Mouse (Mus musculus) lung, embryonic 16.5 days (tissue): Measurements from ENCODE around the gene Calm2. TPM values are rescaled to one million over a fixed set of nuclear protein-coding genes. Genes with fewer than 3 reads are reported as not detected.

ENCODE experiments used
- ATAC-seq: fragments of 200-750 bp; cut with Nextera tagmentation; 2 replicates; pipeline ENCODE4 v1.8.0; 2017; ENCODE audit warnings: low read depth, mild to moderate bottlenecking, moderate library complexity
- H3K27ac ChIP-seq: fragments of 300-500 bp; sonication (generic); 2 replicates; pipeline ENCODE4 v1.5.1; 2014; ENCODE audit warnings: mild to moderate bottlenecking, control low read depth, low read length
- H3K27me3 ChIP-seq: fragments of 300-500 bp; sonication (generic); 2 replicates; pipeline ENCODE4 v1.6.1; 2014; ENCODE audit warnings: low read depth, low read length, mixed read lengths; ENCODE audit not compliant: control insufficient read depth, insufficient read depth
- H3K36me3 ChIP-seq: fragments of 300-500 bp; sonication (generic); 2 replicates; pipeline ENCODE4 v1.6.1; 2014; ENCODE audit warnings: low read length; ENCODE audit not compliant: control insufficient read depth, insufficient read depth
- H3K4me1 ChIP-seq: fragments of 300-500 bp; sonication (generic); replicated peaks from 2 replicates; pipeline ENCODE4 v1.6.1; 2014; ENCODE audit warnings: low read length, mixed read lengths; ENCODE audit not compliant: control insufficient read depth, insufficient read depth
- H3K4me2 ChIP-seq: fragments of 300-500 bp; sonication (generic); 2 replicates; pipeline ENCODE4 v1.6.1; 2014; ENCODE audit warnings: low read depth, low read length, control low read depth
- H3K4me3 ChIP-seq: fragments of 300-500 bp; sonication (generic); 2 replicates; pipeline ENCODE4 v1.5.1; 2014; ENCODE audit warnings: mild to moderate bottlenecking, low read length, control low read depth
- H3K9ac ChIP-seq: fragments of 300-500 bp; sonication (generic); 2 replicates; pipeline ENCODE4 v1.6.1; 2014; ENCODE audit warnings: low read length, control low read depth
- H3K9me3 ChIP-seq: fragments of 300-500 bp; sonication (generic); 2 replicates; pipeline ENCODE4 v1.6.1; 2016; ENCODE audit warnings: low read length; ENCODE audit not compliant: control insufficient read depth
- WGBS: fragments of 180-500 bp; shearing (Covaris S2); extraction: QIAGEN DNeasy Blood & Tissue Kit; methylation state at CpG from one replicate; pipeline ENCODE4 v1.1.7; 2014; 5-methylcytosine and 5-hydroxymethylcytosine counted together
- polyA plus RNA-seq: library from polyadenylated mRNA; unstranded; fragments of >200 nt; fragmentation: Nextera tagmentation; extraction: Ambion mirVana; gene quantifications from 2 replicates; pipeline ENCODE4 v1.2.1, GENCODE M21; 2015

The Calm2 gene
- polyA plus RNA-seq, 1 experiment from 2014 or later: 1,010 TPM

DNA sequence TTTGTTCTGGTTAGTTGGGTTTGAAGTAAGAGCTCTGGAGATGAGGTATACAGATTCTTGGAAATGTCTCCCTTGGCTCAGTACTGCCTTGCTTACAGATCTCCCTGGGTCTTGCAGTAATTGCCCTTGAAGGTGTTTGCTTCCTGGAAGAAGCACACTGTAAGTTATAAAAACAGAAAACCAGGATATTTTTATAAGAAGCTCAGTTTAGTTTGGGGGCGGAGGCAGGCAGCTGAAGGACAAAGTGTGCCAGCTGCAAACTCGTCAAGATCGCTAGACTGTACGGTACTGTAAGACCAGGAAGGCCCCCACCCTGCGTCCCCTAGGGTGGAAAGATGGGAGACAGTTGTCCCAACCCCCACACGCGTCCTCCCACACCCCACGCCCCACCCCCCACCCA, 28.6 kb upstream of the Calm2 start:
- Histone ChIP-seq H3K4me3 (no peak overlapping the region), H3K27me3 (no peaks in the 10 kb centered on the region), H3K9ac (no peak overlapping the region), H3K4me1 (peaks cover 39% of the 10 kb centered on the region), H3K27ac (no peak overlapping the region), H3K36me3 (no peaks in the 10 kb centered on the region), H3K9me3 (no peaks in the 10 kb centered on the region), H3K4me2 (no peak overlapping the region)
- no peak for ATAC-seq
- WGBS: 31% methylated on average over 8 of the region's 8 CpGs

DNA sequence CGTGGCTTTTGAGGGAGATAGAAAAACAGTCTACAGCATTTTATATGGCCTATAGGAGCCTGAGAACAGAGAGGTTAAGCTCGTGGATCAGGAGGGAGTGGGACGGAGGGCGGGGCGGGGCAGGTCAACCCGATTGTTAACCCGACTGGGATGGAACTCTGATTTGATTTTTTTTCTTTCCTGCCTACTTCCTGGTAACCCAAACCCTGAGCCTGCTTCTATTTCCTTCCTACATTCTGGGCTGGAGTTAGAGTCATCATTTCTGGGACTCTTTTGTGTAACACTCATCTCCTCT, 27.7 kb upstream of the Calm2 start:
- peaks cover 39% of the 10 kb centered on the region for H3K4me1 ChIP-seq
- peak overlapping the region; percentile 34 for H3K27ac ChIP-seq
- peak overlapping the region; percentile 42 for H3K4me3 ChIP-seq
- H3K36me3 ChIP-seq: no peaks in the 10 kb centered on the region
- WGBS: 7% methylated on average over 7 of the region's 7 CpGs
- H3K9me3 ChIP-seq: no peaks in the 10 kb centered on the region
- no peaks in the 10 kb centered on the region for H3K27me3 ChIP-seq
- 0 out of 2 replicates have a peak, but pooled peaks have one; percentile 8 for ATAC-seq
- peak overlapping the region; percentile 75 for H3K4me2 ChIP-seq
- H3K9ac ChIP-seq: peak overlapping the region; percentile 64; the same call in 1 of the 2 replicates

DNA sequence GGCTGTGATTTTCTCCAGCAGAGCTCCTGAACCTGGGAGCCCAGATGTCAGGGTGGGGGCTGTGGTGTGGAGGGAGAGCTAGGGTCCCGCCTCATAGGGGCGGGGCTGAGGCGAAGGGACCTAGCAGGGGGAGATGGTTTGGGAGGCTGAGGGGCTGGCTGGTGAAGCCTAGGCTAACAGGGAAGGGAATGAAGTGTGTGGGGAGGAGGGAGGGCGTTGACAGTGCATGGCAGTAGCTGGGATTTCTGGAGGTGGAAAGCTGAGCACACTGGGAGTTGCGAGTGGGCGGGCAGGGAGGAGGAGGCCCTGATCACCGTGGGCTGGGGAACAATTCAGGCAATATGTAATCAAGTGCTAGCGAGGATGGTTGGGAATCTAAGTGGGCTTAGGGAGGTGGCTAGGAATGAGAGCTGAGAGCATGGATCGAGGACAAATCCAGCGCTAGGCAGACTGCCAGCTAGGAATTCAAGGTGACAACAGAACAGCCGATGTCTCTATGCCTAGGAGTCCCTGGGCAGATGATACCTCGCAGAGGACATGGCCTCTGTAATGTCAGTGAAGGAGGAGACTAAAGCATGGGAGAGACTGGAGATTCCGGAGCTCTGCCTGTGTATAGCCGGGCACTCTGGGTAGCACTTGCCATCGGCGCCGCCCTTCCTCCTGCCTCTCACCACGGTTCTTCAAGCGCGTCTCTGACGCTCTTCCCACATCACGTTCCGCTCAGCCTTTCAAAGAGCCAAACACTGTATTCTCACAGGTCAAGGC, 27.2 kb upstream of the Calm2 start:
- H3K9me3 ChIP-seq: no peaks in the 10 kb centered on the region
- H3K9ac ChIP-seq: peak overlapping the region; percentile 64
- ATAC-seq: peak; percentile 70
- H3K27ac ChIP-seq: peak overlapping the region; percentile 34
- H3K4me1 ChIP-seq: peaks cover 39% of the 10 kb centered on the region
- peak overlapping the region; percentile 42 for H3K4me3 ChIP-seq
- no peaks in the 10 kb centered on the region for H3K36me3 ChIP-seq
- H3K4me2 ChIP-seq: peak overlapping the region; percentile 75
- 1% methylated on average over 23 of the region's 23 CpGs for WGBS
- H3K27me3 ChIP-seq: no peaks in the 10 kb centered on the region

DNA sequence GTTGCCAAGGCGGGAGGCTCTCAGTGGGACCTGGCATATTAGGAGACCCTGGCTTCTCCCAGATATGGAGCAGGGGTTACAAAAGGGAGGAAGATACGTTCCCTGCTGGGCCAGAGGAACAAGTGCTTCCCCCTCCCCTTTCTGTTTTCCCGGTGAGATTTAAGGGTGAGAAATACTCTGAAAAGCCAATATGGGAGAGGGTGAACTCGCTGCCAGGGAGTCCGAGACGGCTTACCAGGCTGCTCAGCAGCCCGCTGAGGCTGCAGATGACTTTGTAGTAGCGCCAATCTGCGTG, 26.7 kb upstream of the Calm2 start:
- ATAC-seq: no peak
- H3K9me3 ChIP-seq: no peaks in the 10 kb centered on the region
- peak overlapping the region; percentile 64 for H3K9ac ChIP-seq
- H3K36me3 ChIP-seq: no peaks in the 10 kb centered on the region
- H3K27me3 ChIP-seq: no peaks in the 10 kb centered on the region
- peak overlapping the region; percentile 34 for H3K27ac ChIP-seq
- H3K4me2 ChIP-seq: peak overlapping the region; percentile 75
- peaks cover 39% of the 10 kb centered on the region for H3K4me1 ChIP-seq
- H3K4me3 ChIP-seq: peak overlapping the region; percentile 42
- WGBS: 7% methylated on average over 9 of the region's 9 CpGs

DNA sequence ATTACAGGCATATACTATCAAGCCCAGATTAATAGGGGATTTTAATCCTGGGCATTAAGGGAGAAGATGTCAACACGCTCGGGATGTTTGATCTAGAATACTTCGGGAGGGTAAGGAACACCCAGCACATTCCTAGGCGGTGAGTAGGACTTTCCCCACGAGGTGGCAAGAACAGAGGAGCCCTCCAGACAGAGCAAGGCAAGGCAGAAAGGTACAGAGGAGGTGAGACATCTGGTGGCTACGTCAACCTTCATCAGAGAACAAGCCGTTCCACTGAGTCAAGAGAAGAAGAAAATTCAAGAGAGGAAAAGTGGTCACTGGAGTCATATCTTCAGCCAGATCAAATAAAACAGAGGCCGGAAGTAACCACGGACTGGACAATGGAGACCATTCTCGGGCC, 26.1 kb upstream of the Calm2 start:
- 21% methylated on average over 10 of the region's 10 CpGs for WGBS
- Histone ChIP-seq H3K9me3 (no peaks in the 10 kb centered on the region), H3K4me2 (peak overlapping the region; percentile 75), H3K9ac (peak overlapping the region; percentile 64), H3K4me1 (peaks cover 36% of the 10 kb centered on the region), H3K4me3 (peak overlapping the region; percentile 42; the same call in 1 of the 2 replicates), H3K27me3 (no peaks in the 10 kb centered on the region), H3K27ac (peak overlapping the region; percentile 34), H3K36me3 (no peaks in the 10 kb centered on the region)
- ATAC-seq: peak; percentile 59

- Histone ChIP-seq H3K36me3 (no peaks in the 10 kb centered on the region), H3K4me2 (no peak overlapping the region), H3K27ac (no peak overlapping the region), H3K9ac (no peak overlapping the region), H3K4me3 (no peak overlapping the region), H3K9me3 (no peaks in the 10 kb centered on the region), H3K4me1 (peaks cover 34% of the 10 kb centered on the region), H3K27me3 (no peaks in the 10 kb centered on the region)
- WGBS: 80% methylated on average over 6 of the region's 6 CpGs
- no peak for ATAC-seq
Observed at GRCm38 (mm10) chr17:87471661-87472060, 24.9 kb upstream of the Calm2 start.

DNA sequence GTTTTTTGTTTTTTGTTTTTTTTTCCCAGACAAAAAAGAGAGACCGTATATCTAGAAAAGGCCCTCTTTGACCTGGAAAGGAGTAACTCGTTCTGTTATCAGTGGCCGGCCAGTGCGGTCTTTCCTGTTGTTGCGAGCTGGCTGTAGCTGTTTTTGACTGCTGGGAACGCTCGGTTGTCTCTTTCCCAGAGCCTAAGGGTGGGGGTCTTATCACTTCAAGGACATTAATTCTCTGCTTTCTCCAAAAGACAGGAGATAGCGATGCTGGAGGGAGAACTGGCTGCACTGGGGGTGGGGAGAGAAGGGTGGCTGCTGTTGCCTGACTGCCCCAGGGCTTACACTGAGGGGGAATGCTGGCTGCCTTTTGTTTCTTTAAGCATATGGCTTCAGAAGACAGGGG, 24.1 kb upstream of the Calm2 start:
- Histone ChIP-seq H3K27me3 (no peaks in the 10 kb centered on the region), H3K4me1 (peaks cover 33% of the 10 kb centered on the region), H3K9me3 (no peaks in the 10 kb centered on the region), H3K36me3 (no peaks in the 10 kb centered on the region), H3K27ac (no peak overlapping the region), H3K9ac (no peak overlapping the region), H3K4me3 (no peak overlapping the region), H3K4me2 (no peak overlapping the region)
- WGBS: 50% methylated on average over 8 of the region's 8 CpGs
- ATAC-seq: no peak

DNA sequence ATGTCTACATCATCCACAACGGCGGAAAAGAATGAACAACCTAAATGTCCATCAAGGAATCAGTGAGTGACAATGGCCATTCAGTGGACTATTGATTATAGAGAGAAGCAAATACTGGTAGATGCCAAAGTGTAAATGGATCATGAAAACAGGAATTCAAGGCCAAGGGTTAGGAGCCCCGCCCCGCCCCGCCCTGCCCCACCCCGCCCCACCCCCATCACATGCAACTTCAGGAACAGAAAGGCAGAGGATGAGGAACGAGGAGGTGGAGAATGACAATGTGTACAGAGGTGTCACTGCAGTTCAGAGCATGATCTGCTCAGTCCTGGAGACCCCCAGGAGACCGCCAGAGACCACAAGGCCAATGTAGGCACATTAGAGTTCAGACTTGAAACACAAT, 23.5 kb upstream of the Calm2 start:
- H3K9ac ChIP-seq: no peak overlapping the region
- H3K27ac ChIP-seq: no peak overlapping the region
- H3K4me3 ChIP-seq: no peak overlapping the region
- 58% methylated on average over 8 of the region's 8 CpGs for WGBS
- no peak overlapping the region for H3K4me2 ChIP-seq
- H3K4me1 ChIP-seq: peaks cover 28% of the 10 kb centered on the region
- no peaks in the 10 kb centered on the region for H3K27me3 ChIP-seq
- H3K36me3 ChIP-seq: no peaks in the 10 kb centered on the region
- H3K9me3 ChIP-seq: no peaks in the 10 kb centered on the region
- no peak for ATAC-seq

- Histone ChIP-seq H3K9ac (no peak overlapping the region), H3K4me1 (peaks cover 20% of the 10 kb centered on the region), H3K36me3 (no peaks in the 10 kb centered on the region), H3K9me3 (no peaks in the 10 kb centered on the region), H3K27me3 (no peaks in the 10 kb centered on the region), H3K27ac (no peak overlapping the region), H3K4me3 (no peak overlapping the region), H3K4me2 (no peak overlapping the region)
- WGBS: 56% methylated on average over 8 of the region's 8 CpGs
- ATAC-seq: no peak
Observed at GRCm38 (mm10) chr17:87469428-87469827, 22.7 kb upstream of the Calm2 start.

GRCm38 (mm10) chr17:87468616-87469015, 21.9 kb upstream of the Calm2 start:
- H3K4me3 ChIP-seq: no peak overlapping the region
- no peak overlapping the region for H3K9ac ChIP-seq
- H3K36me3 ChIP-seq: no peaks in the 10 kb centered on the region
- H3K4me2 ChIP-seq: no peak overlapping the region
- no peaks in the 10 kb centered on the region for H3K27me3 ChIP-seq
- H3K9me3 ChIP-seq: no peaks in the 10 kb centered on the region
- H3K27ac ChIP-seq: no peak overlapping the region
- peaks cover 11% of the 10 kb centered on the region for H3K4me1 ChIP-seq
- no peak for ATAC-seq
- 74% methylated on average over 5 of the region's 5 CpGs for WGBS
